Mouse (Mus musculus): Measurements from ENCODE around the gene A930004D18Rik.

GRCm38 (mm10) chr2:18025116-18025515 is 12.4 kb downstream of the A930004D18Rik start:
- TF ChIP-seq CTCF (IDR thresholded peaks at IDR 0.05 in 2 of 3, conservative IDR thresholded peaks at IDR 0.05 in 1 of 3; ENCODE audit: control insufficient read depth in 1 of 3, insufficient read depth in 1 of 3, low read depth in 2 of 3, low read length in 3 of 3, poor library complexity in 1 of 3, severe bottlenecking in 1 of 3) (no peak), POLR2AphosphoS2 (IDR thresholded peaks at IDR 0.05; ENCODE audit: low read length) (no peak), MEF2A (IDR thresholded peaks at IDR 0.05; ENCODE audit: extremely low read depth, insufficient replicate concordance, low read depth, low read length, poor library complexity, severe bottlenecking) (no peak), POLR2A (IDR thresholded peaks at IDR 0.05; ENCODE audit: control insufficient read depth in 1 of 2, insufficient read depth in 1 of 2, low read depth in 1 of 2, low read length in 2 of 2, poor library complexity in 1 of 2) (no peak), TAL1 (IDR thresholded peaks at IDR 0.05; ENCODE audit: low read length) (no peak), ZNF384 (IDR thresholded peaks at IDR 0.05; ENCODE audit: low read depth, low read length) (no peak)
